Mouse (Mus musculus): ENCODE data around the gene Olfr1214.
"Not testable (repeated sequence)": the region's sequence is repeated elsewhere in the genome, so short reads cannot be mapped to it uniquely, and the experiment has no call there.

Olfr1214 gene

GRCm38 (mm10) chr2:88992553-88992952 is at the start of gene Olfr1214:
Gene Olfr1214, minus strand, starts transcription at chr2:88992653.
- DNase-seq (ENCODE audit: low spot score in 2 of 2): no peak

- DNase-seq (ENCODE audit: low spot score in 2 of 2): no peak
Measured at GRCm38 (mm10) chr2:89031965-89032364, 39.5 kb upstream of the Olfr1214 start, which contains the start of gene Olfr1217. Gene Olfr1217, minus strand, starts transcription at chr2:89032065.

DNA sequence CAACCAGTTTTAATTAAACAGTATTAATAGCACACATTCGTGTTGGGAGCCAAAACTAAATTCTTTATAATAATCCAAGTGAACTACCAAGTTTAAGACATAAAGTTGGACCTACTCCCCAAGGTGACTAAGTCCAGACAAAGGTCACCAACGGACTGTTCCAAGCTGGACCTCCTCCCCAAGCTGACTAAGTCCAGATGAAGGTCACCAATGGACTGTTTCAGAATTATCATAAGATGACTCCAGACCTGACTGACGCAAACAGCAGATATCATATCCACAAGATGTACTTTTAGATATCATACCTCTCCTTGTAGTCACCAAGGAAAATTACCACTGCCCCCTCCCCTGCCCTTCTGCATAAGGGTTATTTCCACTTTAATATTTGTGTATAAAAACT is 29.0 kb upstream of the Olfr1214 start:
- not testable (repeated sequence) for DNase-seq (ENCODE audit: low spot score in 2 of 2)

DNA sequence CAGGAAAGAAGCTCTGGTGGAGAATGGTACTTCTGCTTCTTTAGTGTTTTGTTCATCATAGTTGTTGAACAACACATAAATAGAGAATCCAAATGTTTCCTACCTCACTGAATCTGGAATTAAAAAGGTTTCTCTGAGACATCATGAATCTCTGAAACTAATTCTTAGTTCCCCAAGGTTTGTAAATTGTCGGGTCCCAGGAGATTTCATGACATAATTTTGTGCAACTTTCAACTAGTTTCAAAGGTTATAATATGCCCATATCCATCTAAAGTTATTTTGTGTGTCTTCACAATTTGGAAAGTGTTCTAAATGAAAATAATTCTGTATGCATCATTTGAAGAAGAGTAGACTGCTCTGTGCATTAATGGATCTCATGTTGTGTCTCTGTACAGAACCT is 25.8 kb upstream of the Olfr1214 start, which contains the start of gene Olfr1216:
Olfr1216 (minus strand) TSS at position 101 of the 400 bp plus-strand sequence.
- no peak for DNase-seq (ENCODE audit: low spot score in 2 of 2)

DNA sequence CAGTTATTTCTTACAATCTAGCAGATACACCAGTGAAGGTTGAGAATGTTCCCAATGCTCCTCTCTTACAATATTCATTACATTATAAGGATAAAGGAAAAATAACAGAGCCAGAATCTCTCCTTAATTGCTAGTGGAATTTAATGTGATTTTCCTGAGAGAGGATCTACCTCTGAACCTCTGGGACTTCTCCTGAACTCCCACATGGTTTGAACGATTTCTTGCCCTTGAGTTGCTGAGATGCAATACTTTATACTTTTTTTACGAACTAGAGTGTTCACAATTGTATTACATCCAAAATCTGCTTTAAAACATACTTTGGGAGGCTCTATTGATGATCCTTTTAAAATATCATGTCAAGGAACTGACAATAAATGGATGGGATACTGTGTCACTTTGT is 14.4 kb upstream of the Olfr1214 start, which contains the start of gene Olfr1215:
Olfr1215 (minus strand) TSS at position 101 of the 400 bp plus-strand sequence.
- DNase-seq (ENCODE audit: low spot score in 2 of 2): no peak

DNA sequence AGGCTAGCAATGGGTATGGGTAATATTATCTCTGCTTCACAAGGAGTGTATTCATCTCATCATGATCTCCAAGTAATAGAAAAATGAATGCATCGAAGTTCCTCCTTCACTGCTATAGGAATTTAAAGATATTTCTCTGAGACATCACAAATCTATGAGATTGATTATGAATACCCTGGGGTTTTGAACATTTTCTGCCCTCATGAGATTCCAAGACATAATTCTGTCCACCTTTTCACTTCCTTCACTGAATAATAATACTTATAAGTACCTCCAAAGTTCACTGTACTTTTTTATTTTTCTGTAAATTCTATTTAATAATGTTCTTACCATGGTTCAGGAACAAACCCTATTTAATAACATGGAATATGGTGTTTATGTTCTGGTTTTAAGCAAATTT is 12.3 kb downstream of the Olfr1214 start, which contains the start of gene Gm13762:
Gm13762 (minus strand) TSS at position 101 of the 400 bp plus-strand sequence.
- DNase-seq (ENCODE audit: low spot score in 2 of 2): no peak

DNA sequence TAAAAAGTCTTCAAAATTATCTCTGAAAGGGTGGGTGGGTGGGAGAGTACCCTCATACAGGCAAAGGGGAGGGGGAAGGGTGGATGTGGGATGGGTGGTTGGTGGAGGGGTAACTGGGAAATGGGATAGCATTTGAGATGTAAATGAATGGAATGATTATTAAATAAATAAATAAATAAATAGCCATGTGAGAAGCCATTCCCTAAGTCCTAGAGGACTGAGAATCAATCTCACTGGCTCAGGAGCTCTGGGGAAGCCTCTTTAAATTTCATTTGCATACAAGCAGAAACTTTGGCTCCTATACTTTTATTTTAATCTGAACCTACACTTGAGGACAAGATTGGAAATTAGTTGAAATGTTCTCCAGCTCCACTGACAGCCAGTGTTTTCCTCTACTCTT is 38.8 kb downstream of the Olfr1214 start, which contains the start of gene Olfr1212:
Olfr1212 (plus strand) TSS at position 301 of the 400 bp plus-strand sequence.
- DNase-seq (ENCODE audit: low spot score in 2 of 2): no peak

GRCm38 (mm10) chr2:88938011-88938410 is 54.4 kb downstream of the Olfr1214 start, which contains the start of gene Olfr1211:
Gene Olfr1211, minus strand, starts transcription at chr2:88938111.
- DNase-seq (ENCODE audit: low spot score in 2 of 2): no peak
